Mouse (Mus musculus) embryonic fibroblast, embryonic 13.5 days (primary cell): ENCODE measurements around the gene Pnp2. TPM values are rescaled to one million over a fixed set of nuclear protein-coding genes. Genes with fewer than 3 reads are reported as not detected.
"Not testable (repeated sequence)": the region's sequence is repeated elsewhere in the genome, so short reads cannot be mapped to it uniquely, and the experiment has no call there.

Source experiments
- H3K27ac ChIP-seq: 2 replicates; pipeline ENCODE4 v1.5.1; 2012; ENCODE audit warnings: low read length, control low read depth, inconsistent platforms; ENCODE audit not compliant: insufficient read depth
- H3K4me1 ChIP-seq: 2 replicates; pipeline ENCODE4 v1.6.1; 2011; ENCODE audit warnings: low read length; ENCODE audit not compliant: control insufficient read depth, insufficient read depth
- H3K4me3 ChIP-seq: 2 replicates; pipeline ENCODE4 v1.5.1; 2011; ENCODE audit warnings: mild to moderate bottlenecking, control low read depth, low read length; ENCODE audit not compliant: insufficient read depth
- CTCF ChIP-seq: IDR thresholded peaks from 2 replicates; pipeline ENCODE4 v1.5.1; 2011; ENCODE audit warnings: mild to moderate bottlenecking, control low read depth, low read length, moderate library complexity, borderline replicate concordance; ENCODE audit not compliant: insufficient read depth
- POLR2A ChIP-seq: IDR thresholded peaks from 2 replicates; pipeline ENCODE4 v1.6.1; 2011; ENCODE audit warnings: low read depth, mild to moderate bottlenecking, control low read depth, low read length, moderate library complexity
- polyA plus RNA-seq: library from polyadenylated mRNA; stranded (reverse); fragments of >200 nt; gene quantifications from 2 replicates; pipeline ENCODE4 v1.2.4, GENCODE M21; 2011; ENCODE audit warnings: low read depth; ENCODE audit not compliant: missing spikeins, insufficient read length

The Pnp2 gene
- polyA plus RNA-seq, 1 experiment = 0.49 TPM

DNA sequence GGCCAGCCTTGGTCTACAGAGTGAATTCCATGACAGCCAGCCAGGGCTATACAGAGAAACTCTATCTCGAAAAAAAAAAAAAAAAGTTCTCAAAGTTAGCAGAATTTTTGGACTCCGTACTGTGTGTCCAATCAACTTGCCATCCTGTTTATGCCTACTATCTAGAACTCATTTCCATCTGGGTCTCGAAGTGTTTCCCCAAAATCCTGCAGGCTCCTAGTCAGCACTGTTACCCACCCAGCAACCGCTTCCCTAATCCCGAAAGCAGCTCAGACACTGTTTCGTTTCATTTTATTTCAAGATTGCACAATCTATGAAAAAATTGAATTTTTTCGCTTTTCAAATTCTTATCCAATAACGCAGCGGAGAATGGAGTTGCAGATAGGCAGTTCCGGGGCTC is 305 bp upstream of the Pnp2 start:
- H3K4me1 ChIP-seq = no peaks in the 10 kb centered on the region
- H3K27ac ChIP-seq = no peak overlapping the region
- no peak overlapping the region for H3K4me3 ChIP-seq
- no peak for TF ChIP-seq POLR2A
- TF ChIP-seq CTCF = no peak

DNA sequence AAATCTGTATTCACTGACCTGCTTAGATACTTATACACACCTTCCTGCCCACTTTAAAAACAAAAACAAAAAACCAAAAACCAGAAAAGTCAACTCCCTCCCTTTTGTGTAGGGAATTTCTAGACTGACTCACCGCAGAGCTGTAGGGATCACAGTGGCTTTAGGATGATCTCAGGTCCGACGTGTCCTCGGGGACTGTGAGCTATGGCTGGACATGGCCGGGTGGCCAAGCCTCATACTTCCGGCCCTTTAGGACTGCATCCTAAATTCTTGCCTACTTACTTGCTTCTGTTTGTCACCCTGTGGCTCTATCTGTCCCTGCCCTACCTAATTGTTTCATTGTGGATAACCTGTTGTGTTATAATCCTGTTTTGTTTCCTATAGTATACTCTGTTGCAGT is 932 bp downstream of the Pnp2 start:
- not testable (repeated sequence) for H3K4me1 ChIP-seq, H3K27ac ChIP-seq, H3K4me3 ChIP-seq

DNA sequence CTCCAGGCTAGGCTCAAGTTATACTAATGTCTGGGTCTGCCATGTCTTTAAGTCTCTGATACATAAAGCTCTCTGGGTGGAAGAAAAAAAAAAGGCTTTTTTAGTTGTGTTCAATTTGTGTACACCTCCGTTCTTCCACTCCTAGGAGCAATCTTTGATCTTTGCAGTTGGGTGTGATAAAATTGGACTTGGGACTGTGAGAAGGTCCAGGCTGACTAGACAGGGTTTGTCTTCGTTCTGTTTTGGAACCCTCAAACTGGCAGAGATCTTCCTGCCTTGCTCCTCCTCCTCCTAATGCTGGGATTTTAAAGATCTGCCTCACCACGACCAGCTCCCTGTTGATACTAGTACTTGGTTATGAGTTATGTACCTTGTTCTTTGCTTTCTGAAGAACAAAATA is 1.4 kb downstream of the Pnp2 start:
- not testable (repeated sequence) for H3K4me3 ChIP-seq, H3K27ac ChIP-seq, H3K4me1 ChIP-seq

DNA sequence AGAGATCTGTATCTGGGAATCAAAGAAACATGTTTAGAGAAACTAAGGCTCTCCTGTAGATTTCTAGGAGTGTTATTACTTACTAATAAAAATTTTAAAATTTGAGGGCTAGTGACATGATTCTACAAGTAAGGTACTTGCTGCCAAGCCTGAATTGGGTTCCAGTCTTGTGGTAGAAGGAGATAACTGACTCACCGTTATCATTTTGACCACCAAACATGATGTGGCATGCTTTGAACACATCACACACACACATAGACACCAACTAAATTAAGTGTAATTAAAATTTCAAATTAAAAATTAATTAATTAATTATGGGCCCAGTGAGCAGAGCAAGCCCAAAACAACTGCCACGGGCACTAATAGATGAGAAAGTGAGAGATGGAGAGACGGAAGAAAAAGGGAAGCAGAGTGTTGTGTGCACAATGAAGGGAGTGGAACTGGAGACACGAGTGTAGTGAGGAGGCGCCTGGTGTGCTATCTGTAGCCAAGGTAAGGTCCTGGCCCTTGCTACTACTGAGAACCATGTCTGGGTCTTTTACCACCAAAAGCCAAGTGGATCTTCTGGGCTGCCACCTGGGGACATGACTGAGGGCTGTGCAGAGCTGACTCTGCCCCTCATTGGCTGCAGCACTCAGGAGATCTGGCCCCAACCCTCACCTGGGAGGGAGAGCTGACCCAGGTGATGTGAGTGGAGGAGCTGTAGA is 2.6 kb downstream of the Pnp2 start:
- H3K4me1 ChIP-seq, H3K4me3 ChIP-seq, H3K27ac ChIP-seq: not testable (repeated sequence)

DNA sequence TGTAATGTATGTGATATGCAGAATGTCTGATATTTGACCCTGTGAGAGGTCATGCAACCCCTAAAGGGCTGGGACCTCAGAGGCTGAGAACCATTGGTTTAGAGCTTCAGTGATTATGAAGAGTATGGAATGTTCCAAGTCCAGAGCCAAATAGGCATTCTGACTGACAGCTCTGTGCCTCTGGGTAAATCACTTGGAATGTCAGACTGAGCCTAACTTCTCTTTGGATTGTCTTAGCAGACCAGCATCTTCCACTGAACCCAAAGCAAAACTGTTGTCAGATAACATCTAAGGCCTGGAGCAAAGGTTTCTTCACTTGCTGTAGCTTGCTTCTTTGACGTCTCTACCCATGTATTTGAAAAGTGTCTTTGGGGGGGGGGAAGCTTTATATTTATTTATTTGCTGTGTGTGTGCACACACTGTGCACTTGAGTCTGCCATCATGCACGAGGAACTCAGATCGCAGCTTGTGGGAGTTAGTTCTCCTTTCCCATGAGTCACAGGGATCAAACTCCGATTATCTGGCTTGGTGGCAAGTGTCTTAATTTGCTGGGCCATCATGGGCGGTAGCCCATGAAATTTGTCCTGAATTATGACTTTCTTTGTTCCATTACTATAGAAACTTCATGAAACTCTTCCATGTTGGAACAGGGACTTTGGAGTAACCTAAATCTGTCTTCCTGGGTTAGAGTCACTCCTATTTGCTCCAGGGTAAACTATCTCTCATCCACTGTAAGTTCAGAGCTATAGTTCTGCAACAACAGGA is 12.6 kb downstream of the Pnp2 start:
- no peak overlapping the region for H3K4me3 ChIP-seq
- no peak for TF ChIP-seq CTCF
- TF ChIP-seq POLR2A = no peak
- H3K27ac ChIP-seq = no peak overlapping the region
- H3K4me1 ChIP-seq = no peaks in the 10 kb centered on the region

DNA sequence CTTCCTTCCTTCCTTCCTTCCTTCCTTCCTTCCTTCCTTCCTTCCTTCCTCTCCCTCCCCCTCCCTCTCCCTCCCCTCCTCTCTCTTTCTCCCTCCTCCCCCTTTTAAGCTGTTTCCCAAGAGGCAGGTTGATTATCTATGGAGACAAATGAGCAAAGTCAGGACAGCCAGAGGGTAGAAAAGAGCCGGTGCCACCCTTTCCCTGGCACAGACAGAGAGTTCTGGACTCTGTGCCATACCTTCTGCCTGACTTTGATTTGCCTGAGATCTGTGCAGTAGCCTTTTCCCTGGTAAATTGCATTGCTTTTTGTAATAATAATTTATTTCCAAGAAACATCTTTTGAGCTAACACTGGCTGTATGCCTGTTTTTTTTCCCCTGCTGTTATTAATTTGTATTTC is 13.2 kb downstream of the Pnp2 start:
- no peaks in the 10 kb centered on the region for H3K4me1 ChIP-seq
- H3K4me3 ChIP-seq = no peak overlapping the region
- TF ChIP-seq POLR2A = no peak
- no peak overlapping the region for H3K27ac ChIP-seq

DNA sequence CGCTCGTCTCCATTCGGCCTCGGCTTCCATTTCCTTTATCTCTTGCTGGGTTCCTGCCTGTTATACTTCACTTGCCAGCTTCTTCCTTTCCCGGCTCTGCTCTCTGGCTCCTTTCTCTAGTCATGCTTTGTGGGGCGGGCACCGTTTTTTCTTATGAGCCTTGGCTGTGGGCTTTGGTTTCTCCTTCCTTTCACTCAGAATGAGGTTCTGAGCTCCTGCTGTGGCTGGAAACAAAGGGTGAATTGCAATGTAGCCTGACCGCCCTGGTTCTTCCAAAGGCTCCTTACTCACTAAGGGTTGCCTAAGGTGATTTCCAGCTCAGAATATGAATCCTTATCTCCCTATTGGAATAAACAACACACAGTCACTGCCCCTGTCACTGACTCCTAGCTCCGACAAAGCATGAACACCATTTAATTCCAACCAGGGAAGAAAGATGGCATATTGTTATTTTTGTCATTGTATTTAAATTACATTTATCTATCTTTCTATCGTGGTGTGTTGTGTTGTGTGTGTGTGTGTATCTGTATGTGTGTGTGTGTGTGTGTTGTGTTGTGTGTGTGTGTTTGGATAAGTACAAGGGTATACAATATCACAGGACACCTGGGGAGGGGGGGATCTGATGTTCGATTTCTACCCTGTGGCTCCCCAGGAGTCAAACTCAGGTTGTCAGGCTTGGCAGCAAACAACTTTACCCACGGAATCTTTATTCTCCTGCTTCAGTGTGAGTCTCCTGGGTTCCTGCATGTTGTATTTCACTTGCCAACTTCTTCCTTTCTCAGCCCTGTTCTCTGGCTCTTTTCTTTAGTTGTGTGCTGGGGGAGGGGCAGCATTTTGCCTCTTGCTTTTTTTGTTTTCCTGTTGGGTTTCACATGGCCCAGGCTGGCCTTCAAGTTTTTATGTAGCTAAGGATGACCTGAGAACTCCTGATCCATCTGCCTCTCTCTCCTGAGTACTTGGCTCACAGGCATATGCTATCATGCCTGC is 14.1 kb downstream of the Pnp2 start:
- Histone ChIP-seq H3K4me3 (no peak overlapping the region), H3K4me1 (no peaks in the 10 kb centered on the region), H3K27ac (no peak overlapping the region)
- TF ChIP-seq POLR2A = no peak
- TF ChIP-seq CTCF = no peak

DNA sequence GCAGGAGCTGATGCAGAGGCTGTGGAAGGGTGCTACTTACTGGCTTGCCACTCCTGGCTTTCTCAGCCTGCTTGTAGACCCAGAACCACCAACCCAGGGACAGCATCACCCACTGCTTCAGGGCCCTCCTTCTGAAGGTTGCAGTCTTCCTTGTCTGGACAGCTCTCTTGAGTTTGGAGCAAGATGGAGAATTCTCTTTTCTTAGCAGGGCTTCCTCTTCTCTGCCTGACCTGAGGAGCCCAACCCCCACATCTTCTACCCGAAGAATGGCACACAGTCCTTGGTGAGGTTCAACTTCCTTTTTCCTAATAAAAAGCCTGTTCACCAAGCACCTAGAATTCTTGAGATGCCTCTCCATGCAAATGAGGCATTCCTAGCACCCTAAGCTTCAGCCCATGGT is 15.0 kb downstream of the Pnp2 start:
- H3K27ac ChIP-seq = no peak overlapping the region
- H3K4me3 ChIP-seq = no peak overlapping the region
- no peak for TF ChIP-seq POLR2A
- no peak for TF ChIP-seq CTCF
- H3K4me1 ChIP-seq = no peaks in the 10 kb centered on the region

DNA sequence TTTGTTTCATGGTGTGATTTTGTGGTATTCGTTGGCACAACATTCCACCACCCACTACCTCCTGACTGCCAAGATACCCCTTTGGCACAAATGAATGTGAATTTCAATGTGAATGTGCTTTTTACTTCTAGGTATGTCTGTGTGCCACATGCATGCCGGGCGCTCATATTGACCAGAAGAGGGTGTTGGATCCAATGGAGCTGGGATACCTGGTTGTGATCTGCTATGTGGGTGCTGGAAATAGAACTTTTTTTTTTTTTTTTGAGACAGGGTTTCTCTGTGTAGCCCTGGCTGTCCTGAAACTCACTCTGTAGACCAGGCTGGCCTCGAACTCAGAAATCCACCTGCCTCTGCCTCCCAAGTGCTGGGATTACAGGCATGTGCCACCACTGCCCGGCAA is 17.3 kb downstream of the Pnp2 start:
- H3K4me1 ChIP-seq, H3K27ac ChIP-seq, H3K4me3 ChIP-seq: not testable (repeated sequence)

DNA sequence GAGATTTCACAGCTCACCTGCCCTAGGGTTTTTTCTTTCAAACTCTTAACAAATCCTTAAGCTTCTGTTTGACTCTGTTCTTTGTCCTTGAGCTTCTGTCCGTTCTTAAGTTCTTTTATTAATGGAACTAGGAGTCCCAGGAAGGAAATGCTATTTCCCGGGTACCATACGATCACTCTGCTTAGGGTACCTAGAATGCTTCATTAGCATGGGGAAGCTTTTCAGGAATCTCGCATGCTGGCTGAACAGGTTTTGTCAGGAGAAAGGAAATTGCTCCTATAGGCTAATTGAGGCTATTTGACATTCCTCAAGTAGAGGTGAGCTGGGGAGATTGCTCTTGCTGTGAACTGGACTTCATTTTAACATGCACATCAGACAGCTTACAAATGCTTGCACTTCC is 17.9 kb downstream of the Pnp2 start:
- TF ChIP-seq POLR2A = no peak
- TF ChIP-seq CTCF = no peak
- Histone ChIP-seq H3K4me1 (no peaks in the 10 kb centered on the region), H3K4me3 (no peak overlapping the region), H3K27ac (no peak overlapping the region)
